Mouse (Mus musculus): ENCODE results near the gene Ppat. TPM values are rescaled to one million over a fixed set of nuclear protein-coding genes. Genes with fewer than 3 reads are reported as not detected.

The Ppat gene
- polyA plus RNA-seq, 1 experiment from 2014 or later = 26.4 TPM

- WGBS = 84% methylated on average over 2 of the region's 2 CpGs
- no peak overlapping the region for H3K4me3 ChIP-seq (ENCODE audit: control insufficient read depth in 1 of 2, insufficient read depth in 1 of 2, low read depth in 1 of 2, low read length in 2 of 2)
- peaks cover 11 to 45% of the 10 kb centered on the region in 2 experiments for H3K4me1 ChIP-seq (ENCODE audit: control insufficient read depth in 2 of 2, insufficient read depth in 2 of 2, low read length in 2 of 2)
- no peak overlapping the region for H3K9ac ChIP-seq (ENCODE audit: low read length)
- H3K27me3 ChIP-seq (ENCODE audit: control insufficient read depth, insufficient read depth, low read length) = no peaks in the 10 kb centered on the region
- 0 out of 2 replicates have a peak, but pooled peaks cover under 1% of the 10 kb centered on the region for H3K36me3 ChIP-seq (ENCODE audit: control insufficient read depth, insufficient read depth, low read length)
- H3K4me2 ChIP-seq (ENCODE audit: low read length) = no peak overlapping the region
- ATAC-seq (ENCODE audit: insufficient number of reproducible peaks, insufficient read depth, low FRiP score, low read depth) = no peak
- H3K9me3 ChIP-seq (ENCODE audit: control insufficient read depth, low read length) = no peaks in the 10 kb centered on the region
- H3K27ac ChIP-seq (replicated peaks in 1 of 2; ENCODE audit: control insufficient read depth in 1 of 2, insufficient read depth in 1 of 2, low read depth in 2 of 2, low read length in 2 of 2) = peak overlapping the region in 1 of 2 experiments; percentile 78; a peak in 1 of 4 replicates
Observed at GRCm38 (mm10) chr5:76945678-76946033, 5.7 kb downstream of the Ppat start.

- Histone ChIP-seq H3K9me3 (ENCODE audit: control insufficient read depth, low read length) (no peaks in the 10 kb centered on the region), H3K4me1 (ENCODE audit: control insufficient read depth in 2 of 2, insufficient read depth in 2 of 2, low read length in 2 of 2) (peaks cover 11 to 42% of the 10 kb centered on the region in 2 experiments), H3K9ac (ENCODE audit: low read length) (no peak overlapping the region), H3K4me3 (ENCODE audit: control insufficient read depth in 1 of 2, insufficient read depth in 1 of 2, low read depth in 1 of 2, low read length in 2 of 2) (no peak overlapping the region), H3K27ac (replicated peaks in 1 of 2; ENCODE audit: control insufficient read depth in 1 of 2, insufficient read depth in 1 of 2, low read depth in 2 of 2, low read length in 2 of 2) (no peak overlapping the region), H3K36me3 (ENCODE audit: control insufficient read depth, insufficient read depth, low read length) (0 out of 2 replicates have a peak, but pooled peaks cover 4% of the 10 kb centered on the region), H3K4me2 (ENCODE audit: low read length) (no peak overlapping the region), H3K27me3 (ENCODE audit: control insufficient read depth, insufficient read depth, low read length) (no peaks in the 10 kb centered on the region)
- no peak for ATAC-seq (ENCODE audit: insufficient number of reproducible peaks, insufficient read depth, low FRiP score, low read depth)
- 59% methylated on average over 6 of the region's 6 CpGs for WGBS
Observed at GRCm38 (mm10) chr5:76944965-76945677, 6.3 kb downstream of the Ppat start.

DNA sequence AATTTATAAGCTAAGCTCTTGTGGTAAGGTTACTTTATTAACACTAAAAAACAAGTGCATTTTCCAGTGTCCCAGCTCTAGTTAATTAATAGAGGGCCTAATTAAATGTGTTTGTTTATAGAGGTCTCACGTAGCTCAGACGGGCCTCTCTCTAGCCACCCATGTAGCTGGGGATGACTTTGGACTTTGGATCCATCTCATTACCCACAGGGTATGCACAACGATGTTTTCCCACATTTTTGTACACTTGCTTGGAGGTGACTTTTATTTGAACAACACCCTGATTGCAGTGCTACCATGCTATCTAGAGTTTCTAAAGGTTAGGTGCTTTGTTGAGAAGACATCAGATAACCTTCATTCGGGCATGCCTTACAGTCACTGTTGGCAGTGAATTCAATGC lies 8.9 kb downstream of the Ppat start:
- no peak overlapping the region for H3K9ac ChIP-seq (ENCODE audit: low read length)
- H3K27ac ChIP-seq (replicated peaks in 1 of 2; ENCODE audit: control insufficient read depth in 1 of 2, insufficient read depth in 1 of 2, low read depth in 2 of 2, low read length in 2 of 2) = no peak overlapping the region
- no peaks in the 10 kb centered on the region for H3K9me3 ChIP-seq (ENCODE audit: control insufficient read depth, low read length)
- H3K27me3 ChIP-seq (ENCODE audit: control insufficient read depth, insufficient read depth, low read length) = no peaks in the 10 kb centered on the region
- no peak overlapping the region for H3K4me2 ChIP-seq (ENCODE audit: low read length)
- no peak overlapping the region for H3K4me3 ChIP-seq (ENCODE audit: control insufficient read depth in 1 of 2, insufficient read depth in 1 of 2, low read depth in 1 of 2, low read length in 2 of 2)
- peaks cover 6 to 30% of the 10 kb centered on the region in 2 experiments for H3K4me1 ChIP-seq (ENCODE audit: control insufficient read depth in 2 of 2, insufficient read depth in 2 of 2, low read length in 2 of 2)
- 90% methylated on average over 4 of the region's 4 CpGs for WGBS
- no peak for ATAC-seq (ENCODE audit: insufficient number of reproducible peaks, insufficient read depth, low FRiP score, low read depth)
- 0 out of 2 replicates have a peak, but pooled peaks cover 4% of the 10 kb centered on the region for H3K36me3 ChIP-seq (ENCODE audit: control insufficient read depth, insufficient read depth, low read length)

DNA sequence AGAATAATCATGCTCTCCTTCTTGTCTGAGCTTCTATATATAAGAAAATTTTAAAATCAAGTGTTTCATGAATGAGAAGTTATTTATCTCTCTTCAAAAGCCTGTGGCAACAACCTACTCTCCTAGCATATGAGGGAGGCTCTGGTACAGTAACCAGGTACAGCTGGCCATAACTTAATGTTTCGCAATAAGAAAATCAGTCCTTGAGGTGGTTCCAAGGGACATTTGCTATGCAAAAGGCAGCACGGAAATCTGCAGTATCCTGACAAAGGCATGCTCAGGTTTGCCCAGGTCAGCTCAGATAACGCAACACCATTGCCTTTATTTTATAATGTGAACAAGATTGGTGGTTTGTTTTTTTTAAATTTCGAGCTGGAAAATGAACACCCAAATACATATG lies 9.4 kb downstream of the Ppat start:
- 86% methylated on average over 4 of the region's 4 CpGs for WGBS
- Histone ChIP-seq H3K4me1 (ENCODE audit: control insufficient read depth in 2 of 2, insufficient read depth in 2 of 2, low read length in 2 of 2) (peaks cover 3 to 25% of the 10 kb centered on the region in 2 experiments; a peak in 3 of 4 replicates), H3K27me3 (ENCODE audit: control insufficient read depth, insufficient read depth, low read length) (no peaks in the 10 kb centered on the region), H3K9ac (ENCODE audit: low read length) (no peak overlapping the region), H3K4me2 (ENCODE audit: low read length) (no peak overlapping the region), H3K36me3 (ENCODE audit: control insufficient read depth, insufficient read depth, low read length) (0 out of 2 replicates have a peak, but pooled peaks cover 4% of the 10 kb centered on the region), H3K4me3 (ENCODE audit: control insufficient read depth in 1 of 2, insufficient read depth in 1 of 2, low read depth in 1 of 2, low read length in 2 of 2) (no peak overlapping the region), H3K9me3 (ENCODE audit: control insufficient read depth, low read length) (no peaks in the 10 kb centered on the region), H3K27ac (replicated peaks in 1 of 2; ENCODE audit: control insufficient read depth in 1 of 2, insufficient read depth in 1 of 2, low read depth in 2 of 2, low read length in 2 of 2) (no peak overlapping the region)
- ATAC-seq (ENCODE audit: insufficient number of reproducible peaks, insufficient read depth, low FRiP score, low read depth) = no peak

GRCm38 (mm10) chr5:76939717-76940116 lies 11.7 kb downstream of the Ppat start:
- H3K36me3 ChIP-seq (ENCODE audit: control insufficient read depth, insufficient read depth, low read length) = 0 out of 2 replicates have a peak, but pooled peaks cover 4% of the 10 kb centered on the region
- no peak overlapping the region for H3K4me3 ChIP-seq (ENCODE audit: control insufficient read depth in 1 of 2, insufficient read depth in 1 of 2, low read depth in 1 of 2, low read length in 2 of 2)
- no peak overlapping the region; a peak in 1 of 4 replicates for H3K27ac ChIP-seq (replicated peaks in 1 of 2; ENCODE audit: control insufficient read depth in 1 of 2, insufficient read depth in 1 of 2, low read depth in 2 of 2, low read length in 2 of 2)
- peak overlapping the region; percentile 23; the same call in 1 of the 2 replicates for H3K9ac ChIP-seq (ENCODE audit: low read length)
- H3K4me1 ChIP-seq (ENCODE audit: control insufficient read depth in 2 of 2, insufficient read depth in 2 of 2, low read length in 2 of 2) = peaks cover 0 to 8% of the 10 kb centered on the region in 2 experiments; a peak in 3 of 4 replicates
- no peaks in the 10 kb centered on the region for H3K27me3 ChIP-seq (ENCODE audit: control insufficient read depth, insufficient read depth, low read length)
- no peak overlapping the region for H3K4me2 ChIP-seq (ENCODE audit: low read length)
- 65% methylated on average over 8 of the region's 8 CpGs for WGBS
- no peaks in the 10 kb centered on the region for H3K9me3 ChIP-seq (ENCODE audit: control insufficient read depth, low read length)
- no peak for ATAC-seq (ENCODE audit: insufficient number of reproducible peaks, insufficient read depth, low FRiP score, low read depth)

DNA sequence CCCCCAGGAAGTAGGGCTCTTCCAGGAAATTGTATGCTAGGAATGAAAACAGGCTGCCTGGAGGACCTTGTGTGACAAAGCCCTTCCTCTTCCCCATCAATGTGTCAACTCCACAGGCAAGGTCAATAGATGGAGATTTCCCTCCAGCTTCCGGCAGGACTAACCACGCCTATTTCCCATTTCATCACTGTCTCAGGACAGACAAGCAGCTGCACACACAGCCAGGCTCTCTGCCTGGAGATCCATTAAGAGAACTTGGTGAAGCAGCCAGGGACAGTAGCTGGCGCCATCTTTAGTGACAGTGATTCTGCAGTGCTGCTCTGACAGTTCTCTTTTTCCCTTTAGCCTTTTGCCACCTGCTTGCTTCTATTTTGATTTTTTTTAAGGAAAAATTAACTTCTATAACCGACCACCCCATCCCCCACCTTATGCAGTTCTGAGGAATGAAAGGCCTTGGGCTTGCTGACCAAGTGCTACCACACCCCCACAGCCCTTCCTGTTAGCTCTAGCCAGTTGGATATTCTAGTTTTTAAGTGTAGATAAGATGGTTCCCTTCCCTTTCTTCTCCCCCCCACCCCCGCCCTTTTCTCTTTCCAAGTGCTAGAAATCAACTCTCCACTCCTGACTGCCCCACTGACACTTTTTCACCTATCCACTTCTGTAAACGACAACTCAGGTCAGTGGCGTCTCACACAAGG lies 22.0 kb downstream of the Ppat start:
- Histone ChIP-seq H3K4me2 (ENCODE audit: low read length) (peak overlapping the region; percentile 61; the same call in 1 of the 2 replicates), H3K4me3 (ENCODE audit: control insufficient read depth in 1 of 2, insufficient read depth in 1 of 2, low read depth in 1 of 2, low read length in 2 of 2) (no peak overlapping the region), H3K9me3 (ENCODE audit: control insufficient read depth, low read length) (no peaks in the 10 kb centered on the region), H3K9ac (ENCODE audit: low read length) (no peak overlapping the region), H3K27me3 (ENCODE audit: control insufficient read depth, insufficient read depth, low read length) (no peaks in the 10 kb centered on the region), H3K36me3 (ENCODE audit: control insufficient read depth, insufficient read depth, low read length) (peaks cover 25% of the 10 kb centered on the region), H3K27ac (replicated peaks in 1 of 2; ENCODE audit: control insufficient read depth in 1 of 2, insufficient read depth in 1 of 2, low read depth in 2 of 2, low read length in 2 of 2) (peak overlapping the region; percentile 4 to 84; a peak in 3 of 4 replicates), H3K4me1 (ENCODE audit: control insufficient read depth in 2 of 2, insufficient read depth in 2 of 2, low read length in 2 of 2) (peaks cover 11 to 26% of the 10 kb centered on the region in 2 experiments)
- peak; percentile 47; the same call in 1 of the 2 replicates for ATAC-seq (ENCODE audit: insufficient number of reproducible peaks, insufficient read depth, low FRiP score, low read depth)
- 40% methylated on average over 7 of the region's 7 CpGs for WGBS

DNA sequence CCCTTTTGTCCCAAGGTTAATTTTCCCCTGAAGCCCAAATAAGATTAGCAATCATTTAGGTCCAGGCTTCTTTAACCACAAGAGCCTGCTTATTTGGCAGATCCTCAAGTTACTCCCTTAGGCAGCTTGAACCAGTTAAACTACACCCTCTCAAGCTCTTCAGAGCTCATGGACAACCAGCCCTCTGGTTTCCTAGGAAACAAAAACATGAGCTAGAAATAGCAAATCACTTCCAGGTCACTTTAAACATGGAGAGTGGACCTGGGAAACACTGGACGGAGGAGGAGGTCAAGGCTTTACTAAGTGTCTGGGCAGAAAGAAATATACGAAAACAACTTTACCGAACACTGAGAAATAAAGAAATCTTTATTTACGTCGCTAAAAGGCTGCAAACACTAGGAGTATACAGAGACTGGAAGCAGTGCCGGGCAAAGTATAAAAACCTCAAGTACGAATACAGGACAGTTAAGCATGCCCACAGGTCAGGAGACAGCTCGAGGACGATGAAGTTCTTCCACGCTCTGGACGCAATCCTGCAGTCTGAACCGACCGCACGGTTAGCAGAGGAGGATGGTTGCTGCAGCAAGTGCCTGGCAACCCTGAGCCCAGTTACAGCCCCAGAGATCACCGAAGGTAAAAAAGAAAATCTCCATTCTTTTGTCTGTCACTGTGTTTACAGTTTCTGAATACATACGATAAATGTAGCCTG lies 23.1 kb downstream of the Ppat start:
- peak overlapping the region; percentile 18 to 27 for H3K4me3 ChIP-seq (ENCODE audit: control insufficient read depth in 1 of 2, insufficient read depth in 1 of 2, low read depth in 1 of 2, low read length in 2 of 2)

More for the DNA sequence above, 23.1 kb downstream of the Ppat start:
- Histone ChIP-seq H3K4me2 (ENCODE audit: low read length) (peak overlapping the region; percentile 61), H3K27me3 (ENCODE audit: control insufficient read depth, insufficient read depth, low read length) (no peaks in the 10 kb centered on the region), H3K4me1 (ENCODE audit: control insufficient read depth in 2 of 2, insufficient read depth in 2 of 2, low read length in 2 of 2) (peaks cover 11 to 26% of the 10 kb centered on the region in 2 experiments), H3K9me3 (ENCODE audit: control insufficient read depth, low read length) (no peaks in the 10 kb centered on the region), H3K36me3 (ENCODE audit: control insufficient read depth, insufficient read depth, low read length) (peaks cover 34% of the 10 kb centered on the region), H3K27ac (replicated peaks in 1 of 2; ENCODE audit: control insufficient read depth in 1 of 2, insufficient read depth in 1 of 2, low read depth in 2 of 2, low read length in 2 of 2) (peak overlapping the region; percentile 84 to 87), H3K9ac (ENCODE audit: low read length) (peak overlapping the region; percentile 57; the same call in 1 of the 2 replicates)
- WGBS = 41% methylated on average over 16 of the region's 16 CpGs
- peak; percentile 76 for ATAC-seq (ENCODE audit: insufficient number of reproducible peaks, insufficient read depth, low FRiP score, low read depth)

Measured in heart, embryonic 14.5 days (tissue).